Mouse (Mus musculus) hindbrain, embryonic 12.5 days (tissue): ENCODE data around the gene Bnip1. TPM values are rescaled to one million over a fixed set of nuclear protein-coding genes. Genes with fewer than 3 reads are reported as not detected.
A peak's percentile ranks its signal among the peaks of the same experiment; 100 is the strongest.

Source experiments
- ATAC-seq: fragments of 200-750 bp; cut with Nextera tagmentation; 2 replicates; pipeline ENCODE4 v1.8.0; 2017; ENCODE audit warnings: moderate TSS enrichment; ENCODE audit not compliant: low FRiP score
- H3K27ac ChIP-seq: fragments of 300-500 bp; sonication (generic); 2 replicates; pipeline ENCODE4 v1.5.1; 2016; ENCODE audit warnings: mild to moderate bottlenecking
- H3K27me3 ChIP-seq: fragments of 300-500 bp; sonication (generic); 2 replicates; pipeline ENCODE4 v1.6.1; 2016; ENCODE audit warnings: mild to moderate bottlenecking
- H3K36me3 ChIP-seq: fragments of 300-500 bp; sonication (generic); 2 replicates; pipeline ENCODE4 v1.6.1; 2016; ENCODE audit warnings: mild to moderate bottlenecking
- H3K4me1 ChIP-seq: fragments of 300-500 bp; sonication (generic); 2 replicates; pipeline ENCODE4 v1.6.1; 2016
- H3K4me2 ChIP-seq: fragments of 300-500 bp; sonication (generic); replicated peaks from 2 replicates; pipeline ENCODE4 v1.6.1; 2016; ENCODE audit warnings: mild to moderate bottlenecking
- H3K4me3 ChIP-seq: fragments of 300-500 bp; sonication (generic); 2 replicates; pipeline ENCODE4 v1.5.1; 2016; ENCODE audit warnings: mild to moderate bottlenecking
- H3K9ac ChIP-seq: fragments of 300-500 bp; sonication (generic); 2 replicates; pipeline ENCODE4 v1.6.1; 2016; ENCODE audit warnings: mild to moderate bottlenecking, moderate library complexity
- H3K9me3 ChIP-seq: fragments of 300-500 bp; sonication (generic); replicated peaks from 2 replicates; pipeline ENCODE4 v1.6.1; 2016; ENCODE audit warnings: mild to moderate bottlenecking
- WGBS: fragments of 180-500 bp; shearing (Covaris S2); methylation state at CpG from one replicate; pipeline ENCODE4 v1.1.7; 2016; 5-methylcytosine and 5-hydroxymethylcytosine counted together
- polyA plus RNA-seq: library from polyadenylated mRNA; unstranded; fragments of >200 nt; fragmentation: Nextera tagmentation; extraction: Ambion mirVana; gene quantifications from 2 replicates; pipeline ENCODE4 v1.2.1, GENCODE M21; 2016

Gene Bnip1
- 48.5 and 49.7 TPM in 2 replicates for polyA plus RNA-seq

DNA sequence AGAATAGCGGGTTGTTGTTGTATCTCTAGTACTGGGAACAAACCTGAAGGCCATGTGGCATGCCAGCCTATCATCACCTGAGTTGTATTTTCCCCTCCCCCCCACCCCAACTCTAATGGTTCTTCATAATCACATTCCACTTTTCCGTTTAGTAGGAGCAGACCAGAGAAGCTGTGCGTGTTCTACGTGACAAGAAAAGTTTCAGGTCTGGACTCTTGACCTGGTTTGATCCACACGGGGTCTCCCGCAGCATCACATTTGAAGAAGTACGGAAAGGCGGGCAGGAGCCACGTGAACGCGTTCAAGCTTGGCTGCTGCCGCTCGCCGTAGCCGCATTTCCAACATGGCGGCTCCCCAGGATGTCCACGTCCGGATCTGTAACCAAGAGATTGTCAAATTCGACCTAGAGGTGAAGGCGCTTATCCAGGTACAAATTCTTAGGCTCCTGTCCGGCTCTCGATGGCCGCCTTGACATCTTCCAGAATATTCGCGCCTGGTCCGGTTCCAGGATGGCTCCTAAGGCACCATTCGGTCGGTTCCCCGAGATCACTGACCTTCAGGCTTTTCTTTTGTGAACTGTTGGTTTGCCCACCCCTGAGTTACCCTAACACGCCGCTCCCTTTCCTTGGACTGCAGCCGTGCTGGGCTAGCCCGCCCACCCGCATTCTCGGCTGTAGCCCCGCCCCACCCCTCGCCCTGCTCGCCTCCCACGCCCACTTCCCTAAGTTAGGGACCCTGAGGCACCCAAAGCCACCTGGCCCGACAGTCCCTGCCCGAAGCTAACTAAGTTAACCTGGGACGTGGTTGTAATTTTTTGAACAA lies at the start of gene Bnip1:
Gene Bnip1 (plus strand): TSS at position 317 of the 822 bp plus-strand sequence.
- Histone ChIP-seq H3K4me2 (peak within 1 kb of the TSS; percentile 86), H3K9me3 (no peaks in the 10 kb centered on the region), H3K9ac (peak within 1 kb of the TSS; percentile 81), H3K27me3 (no peaks in the 10 kb centered on the region), H3K4me1 (peaks cover 13% of the 10 kb centered on the region), H3K36me3 (peaks cover 22% of the 10 kb centered on the region), H3K27ac (peak within 1 kb of the TSS; percentile 78), H3K4me3 (peak within 1 kb of the TSS; percentile 66)
- WGBS = under 1% methylated on average over 42 of the region's 42 CpGs
- ATAC-seq = peak; percentile 75

DNA sequence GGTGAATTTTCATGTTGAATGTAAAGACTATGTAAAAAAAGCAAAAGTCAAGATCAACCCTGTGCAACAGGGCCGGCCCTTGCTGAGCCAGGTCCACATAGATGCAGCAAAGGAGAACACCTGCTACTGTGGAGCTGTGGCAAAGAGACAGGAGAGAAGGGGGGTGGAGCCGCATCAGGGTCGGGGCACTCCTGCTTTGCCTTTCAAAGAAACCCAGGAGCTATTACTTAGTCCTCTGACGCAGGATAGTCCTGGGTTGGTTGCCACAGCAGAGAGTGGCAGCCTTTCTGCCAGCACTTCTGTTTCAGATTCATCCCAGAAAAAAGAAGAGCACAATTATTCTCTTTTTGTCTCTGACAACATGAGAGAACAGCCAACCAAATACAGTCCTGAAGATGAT lies 38.3 kb upstream of the Bnip1 start:
- Histone ChIP-seq H3K9me3 (no peaks in the 10 kb centered on the region), H3K4me3 (no peak overlapping the region), H3K4me2 (no peak overlapping the region), H3K27ac (no peak overlapping the region), H3K27me3 (no peaks in the 10 kb centered on the region), H3K9ac (no peak overlapping the region), H3K4me1 (no peaks in the 10 kb centered on the region), H3K36me3 (peaks cover 7% of the 10 kb centered on the region; the same call in 1 of the 2 replicates)
- ATAC-seq = no peak
- WGBS = 52% methylated on average over 4 of the region's 4 CpGs

DNA sequence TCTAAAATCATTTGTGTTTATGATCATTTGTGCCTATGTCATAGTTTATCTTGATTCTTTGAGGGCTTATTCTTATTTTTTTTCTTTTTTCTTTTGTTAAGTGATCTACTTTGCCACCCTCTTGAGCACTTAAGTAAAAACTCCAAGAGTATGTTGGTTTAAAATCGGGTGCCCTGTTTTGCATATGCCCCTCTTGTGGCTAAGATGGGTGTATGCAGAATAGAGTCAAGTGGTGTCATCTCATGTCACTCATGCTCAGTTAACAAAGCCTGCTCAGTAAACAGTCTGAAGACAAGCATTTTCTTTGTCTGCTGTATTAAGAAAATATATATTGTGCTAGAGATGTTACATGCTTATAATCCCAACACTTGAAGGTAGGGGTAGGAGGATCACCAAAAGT lies 37.6 kb upstream of the Bnip1 start:
- H3K4me3 ChIP-seq = no peak overlapping the region

DNA sequence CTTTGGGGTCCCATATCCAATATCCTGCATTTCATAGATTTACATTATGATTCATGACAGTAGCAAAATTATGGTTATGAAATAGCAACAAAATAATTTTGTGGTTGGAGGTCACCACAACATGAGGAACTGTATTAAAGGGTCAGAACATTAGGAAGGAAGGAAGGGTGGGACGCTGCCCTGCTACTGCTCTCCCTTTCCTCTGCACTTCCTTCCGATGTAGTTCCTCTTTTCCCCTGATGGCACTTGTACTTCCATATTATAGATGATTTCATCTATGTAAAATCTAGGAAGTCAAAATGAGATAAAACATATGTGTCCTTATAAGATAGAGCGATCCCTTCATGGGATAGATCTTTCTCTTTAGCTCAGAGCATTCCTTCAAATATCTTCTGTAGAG lies 30.9 kb upstream of the Bnip1 start:
- WGBS = 86% methylated on average over 3 of the region's 3 CpGs
- Histone ChIP-seq H3K9me3 (no peaks in the 10 kb centered on the region), H3K36me3 (no peaks in the 10 kb centered on the region), H3K9ac (no peak overlapping the region), H3K27me3 (no peaks in the 10 kb centered on the region), H3K4me3 (no peak overlapping the region), H3K4me1 (no peaks in the 10 kb centered on the region), H3K27ac (no peak overlapping the region), H3K4me2 (no peak overlapping the region)
- no peak for ATAC-seq

More for the DNA sequence above, 37.6 kb upstream of the Bnip1 start:
- 68% methylated on average over 1 of the region's 1 CpGs for WGBS
- Histone ChIP-seq H3K4me1 (no peaks in the 10 kb centered on the region), H3K9me3 (no peaks in the 10 kb centered on the region), H3K9ac (no peak overlapping the region), H3K4me2 (no peak overlapping the region), H3K36me3 (peaks cover 7% of the 10 kb centered on the region; the same call in 1 of the 2 replicates), H3K27me3 (no peaks in the 10 kb centered on the region), H3K27ac (no peak overlapping the region)
- ATAC-seq = no peak

DNA sequence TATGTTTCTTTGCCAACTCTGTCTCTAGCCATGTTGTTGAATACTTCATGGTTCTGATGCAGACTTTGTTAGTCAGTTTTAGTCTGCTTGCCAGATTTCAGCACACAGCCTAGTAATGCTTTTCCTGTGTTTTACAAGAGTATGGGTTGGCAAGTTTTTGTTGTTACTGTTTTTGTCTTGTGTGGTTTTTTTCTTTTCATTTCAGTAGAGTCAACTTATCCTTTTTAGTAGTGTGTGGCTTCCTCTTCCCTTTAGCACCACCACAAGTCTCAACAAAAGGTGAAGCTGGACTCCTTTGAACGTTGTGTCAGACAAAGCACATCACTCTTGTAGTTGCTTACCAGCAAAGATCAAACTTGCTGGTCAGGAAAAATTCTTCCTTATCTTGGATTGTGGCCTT lies 28.6 kb upstream of the Bnip1 start:
- Histone ChIP-seq H3K9me3 (no peaks in the 10 kb centered on the region), H3K4me1 (no peaks in the 10 kb centered on the region)

DNA sequence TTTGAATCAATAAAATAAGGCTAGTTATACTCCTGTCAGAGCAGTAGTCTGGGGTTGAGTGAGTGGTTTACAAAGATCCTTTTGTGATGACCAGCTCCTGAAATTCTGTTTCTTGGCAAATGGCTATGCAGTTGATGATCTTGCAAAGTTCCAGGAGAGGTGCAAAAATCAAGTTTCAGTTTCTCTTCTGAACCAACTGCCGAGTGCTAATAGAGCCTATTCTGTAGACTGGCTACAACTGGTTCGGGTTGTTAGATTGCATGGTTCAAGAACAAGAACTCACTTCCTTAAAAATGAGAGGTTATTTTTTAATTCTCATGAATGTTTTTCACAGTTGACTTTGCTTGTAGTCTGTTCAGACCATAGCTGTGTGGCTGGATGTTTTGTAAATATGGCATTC lies 27.4 kb upstream of the Bnip1 start:
- Histone ChIP-seq H3K27ac (no peak overlapping the region), H3K27me3 (no peaks in the 10 kb centered on the region), H3K4me1 (no peaks in the 10 kb centered on the region), H3K4me2 (no peak overlapping the region), H3K36me3 (no peaks in the 10 kb centered on the region), H3K9ac (no peak overlapping the region), H3K9me3 (no peaks in the 10 kb centered on the region), H3K4me3 (no peak overlapping the region)
- WGBS = 89% methylated on average over 2 of the region's 2 CpGs
- ATAC-seq = no peak

More for the DNA sequence above, 28.6 kb upstream of the Bnip1 start:
- H3K9ac ChIP-seq = no peak overlapping the region
- no peak for ATAC-seq
- no peaks in the 10 kb centered on the region for H3K36me3 ChIP-seq
- H3K27ac ChIP-seq = no peak overlapping the region
- no peaks in the 10 kb centered on the region for H3K27me3 ChIP-seq
- H3K4me2 ChIP-seq = no peak overlapping the region
- H3K4me3 ChIP-seq = no peak overlapping the region
- 92% methylated on average over 1 of the region's 1 CpGs for WGBS

DNA sequence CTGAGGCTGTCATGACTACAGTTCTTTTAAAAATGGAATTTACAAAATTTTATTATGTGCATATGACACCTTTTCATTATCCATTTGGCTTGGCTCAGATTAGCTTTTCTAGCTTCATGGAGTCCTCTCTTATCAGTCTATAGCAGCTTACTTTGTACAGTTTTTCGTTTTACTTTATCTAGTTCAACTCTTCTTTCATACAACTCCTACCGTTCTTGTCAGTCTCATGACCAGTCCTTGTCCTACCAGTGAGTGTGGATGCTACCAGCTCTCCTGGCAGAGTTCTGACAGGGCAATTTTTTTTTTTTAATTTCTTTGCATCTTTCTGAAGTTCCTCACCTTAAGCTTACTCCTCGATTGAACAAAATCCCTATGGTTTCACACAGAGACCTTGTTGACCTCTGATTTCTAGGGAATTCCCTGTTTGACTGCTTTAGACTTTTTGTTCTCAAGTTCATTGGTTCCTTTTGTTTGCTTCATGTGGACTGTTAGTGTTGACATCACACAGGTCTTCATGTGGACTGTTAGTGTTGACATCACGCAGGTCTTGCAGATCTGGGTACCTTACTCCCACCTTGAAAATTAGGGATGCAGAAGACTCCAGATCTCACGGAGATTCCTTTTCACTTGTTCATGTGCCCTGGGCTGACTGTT lies 13.6 kb upstream of the Bnip1 start:
- Histone ChIP-seq H3K4me1 (no peaks in the 10 kb centered on the region), H3K4me3 (no peak overlapping the region), H3K9ac (no peak overlapping the region), H3K9me3 (no peaks in the 10 kb centered on the region), H3K27me3 (no peaks in the 10 kb centered on the region), H3K36me3 (0 out of 2 replicates have a peak, but pooled peaks cover 3% of the 10 kb centered on the region), H3K27ac (no peak overlapping the region), H3K4me2 (no peak overlapping the region)
- WGBS = 83% methylated on average over 5 of the region's 5 CpGs
- ATAC-seq = no peak

DNA sequence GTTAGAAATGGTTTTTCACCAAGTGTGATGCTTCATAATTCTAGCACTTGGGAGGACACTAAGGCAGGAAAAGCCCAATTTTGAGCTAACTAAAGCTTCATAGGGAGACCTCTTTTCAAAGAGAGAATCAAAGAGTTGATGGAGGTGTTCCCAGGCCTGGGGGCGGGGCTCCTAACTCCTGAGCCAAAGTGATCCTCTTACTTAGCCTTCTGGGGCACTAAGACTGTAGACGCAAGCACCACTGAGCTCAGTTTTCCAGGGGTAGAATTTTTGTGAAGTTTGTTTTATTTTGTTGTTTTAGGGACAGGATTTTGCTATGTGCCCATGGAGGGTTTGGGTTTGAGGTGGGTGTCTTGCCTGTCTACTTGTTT lies 13.1 kb upstream of the Bnip1 start:
- H3K4me1 ChIP-seq = no peaks in the 10 kb centered on the region
- H3K4me2 ChIP-seq = no peak overlapping the region
- no peak overlapping the region for H3K4me3 ChIP-seq
- 80% methylated on average over 2 of the region's 2 CpGs for WGBS
- H3K9ac ChIP-seq = no peak overlapping the region
- H3K36me3 ChIP-seq = 0 out of 2 replicates have a peak, but pooled peaks cover 3% of the 10 kb centered on the region
- no peaks in the 10 kb centered on the region for H3K9me3 ChIP-seq
- no peak overlapping the region for H3K27ac ChIP-seq
- ATAC-seq = no peak
- H3K27me3 ChIP-seq = no peaks in the 10 kb centered on the region

DNA sequence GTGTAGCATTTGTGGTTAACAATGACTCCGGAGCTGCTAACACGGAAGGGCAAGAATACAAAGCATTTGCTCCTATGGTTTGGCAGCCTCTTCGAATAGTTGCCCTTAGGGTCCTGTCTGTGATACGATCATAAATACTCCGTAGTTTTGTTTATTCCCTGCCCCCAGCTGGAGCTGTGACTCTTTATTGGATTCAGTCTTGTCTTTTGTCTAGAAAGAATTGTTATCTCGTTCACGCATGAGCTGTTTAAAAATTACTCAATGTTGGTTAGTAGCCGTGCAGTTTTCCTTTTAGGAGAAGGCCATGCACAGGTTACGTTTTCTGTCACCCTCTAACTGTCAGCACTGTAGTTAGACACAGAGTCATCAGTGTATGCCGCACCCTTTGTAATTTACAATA lies 4.7 kb upstream of the Bnip1 start:
- Histone ChIP-seq H3K9me3 (no peaks in the 10 kb centered on the region), H3K9ac (no peak overlapping the region), H3K4me2 (peak overlapping the region; percentile 26), H3K4me1 (peaks cover 10% of the 10 kb centered on the region), H3K27ac (peak overlapping the region; percentile 57), H3K36me3 (no peaks in the 10 kb centered on the region), H3K4me3 (no peak overlapping the region), H3K27me3 (no peaks in the 10 kb centered on the region)
- WGBS = 43% methylated on average over 10 of the region's 10 CpGs
- ATAC-seq = no peak

DNA sequence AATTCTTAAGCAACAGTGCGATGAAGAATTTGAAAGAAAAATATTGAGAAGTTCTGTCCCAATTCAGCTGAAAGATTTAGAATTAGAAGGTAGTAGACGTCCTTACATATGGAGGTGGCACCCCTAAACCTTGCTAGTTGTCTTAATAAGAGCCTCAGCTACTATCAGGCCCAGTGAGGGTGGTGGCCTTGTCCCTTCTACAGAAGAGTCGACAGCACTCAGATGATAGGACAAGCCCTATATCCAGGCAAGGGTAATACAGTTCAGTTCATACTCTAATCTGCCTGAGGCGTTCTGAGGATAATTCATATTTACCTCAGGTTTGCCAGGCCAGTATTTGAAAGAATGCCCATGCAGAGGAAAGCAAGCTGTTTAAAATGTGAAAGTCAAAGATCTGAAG lies 2.9 kb upstream of the Bnip1 start:
- Histone ChIP-seq H3K4me1 (peaks cover 16% of the 10 kb centered on the region), H3K27me3 (no peaks in the 10 kb centered on the region), H3K27ac (no peak overlapping the region), H3K9ac (no peak overlapping the region), H3K4me2 (no peak overlapping the region), H3K9me3 (no peaks in the 10 kb centered on the region), H3K36me3 (no peaks in the 10 kb centered on the region), H3K4me3 (no peak overlapping the region)
- 89% methylated on average over 4 of the region's 4 CpGs for WGBS
- ATAC-seq = no peak

DNA sequence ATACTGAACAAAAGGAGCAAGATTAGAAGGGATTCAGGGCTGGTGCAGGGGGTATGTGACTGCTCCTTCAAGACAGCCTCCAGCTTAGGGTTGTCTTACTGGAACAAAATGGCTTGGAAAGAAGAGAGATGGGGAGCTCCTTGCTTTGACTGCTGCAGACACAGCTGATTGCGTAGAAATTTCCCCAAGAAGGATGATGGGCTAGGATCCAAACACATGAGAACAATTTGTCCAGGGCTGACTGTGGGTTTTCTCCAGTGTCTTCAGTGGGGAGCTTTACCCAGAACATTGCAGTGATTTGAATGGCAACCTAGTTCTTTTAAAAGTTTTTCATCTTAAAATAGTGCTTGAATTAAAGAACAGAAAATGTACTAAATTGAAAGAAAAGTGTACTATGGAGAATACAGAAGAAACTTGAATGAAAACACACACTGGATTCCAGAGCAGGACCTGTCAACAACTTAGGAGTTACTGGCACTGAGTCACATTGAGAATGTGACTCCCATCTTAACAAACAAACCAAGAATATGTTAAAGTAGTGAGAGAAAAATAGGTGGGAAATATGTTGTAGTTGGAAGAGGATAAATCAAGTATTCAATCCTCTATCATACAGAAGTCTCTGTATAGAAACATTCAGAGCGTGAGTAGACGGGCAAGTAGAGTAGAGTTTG lies 2.3 kb upstream of the Bnip1 start:
- Histone ChIP-seq H3K27me3 (no peaks in the 10 kb centered on the region), H3K36me3 (peaks cover 4% of the 10 kb centered on the region; the same call in 1 of the 2 replicates), H3K4me1 (peaks cover 16% of the 10 kb centered on the region), H3K27ac (no peak overlapping the region), H3K4me2 (no peak overlapping the region), H3K4me3 (no peak overlapping the region), H3K9ac (no peak overlapping the region), H3K9me3 (no peaks in the 10 kb centered on the region)
- no peak for ATAC-seq
- WGBS = 96% methylated on average over 3 of the region's 3 CpGs

DNA sequence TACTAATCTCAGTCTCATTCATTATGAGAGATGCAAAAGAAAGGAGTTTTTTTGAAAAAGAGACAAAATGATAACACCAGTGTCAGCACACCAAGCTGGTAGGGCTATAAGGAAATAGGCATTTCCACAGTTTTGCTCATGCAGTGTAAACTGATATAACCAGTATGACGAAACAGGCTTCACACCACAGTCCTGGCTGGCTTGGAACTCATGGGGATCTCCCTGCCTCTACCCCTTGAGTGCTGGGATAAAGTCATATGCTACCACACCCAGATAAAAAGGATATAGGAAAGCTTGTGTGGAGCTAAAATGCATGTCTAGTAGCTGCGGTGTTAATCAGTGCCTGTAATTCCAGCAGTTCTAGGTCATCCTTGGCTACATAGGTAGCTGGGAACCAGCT lies 1.4 kb upstream of the Bnip1 start:
- H3K9me3 ChIP-seq = no peaks in the 10 kb centered on the region
- no peak overlapping the region for H3K4me3 ChIP-seq
- WGBS = 94% methylated on average over 2 of the region's 2 CpGs
- no peak for ATAC-seq
- no peak overlapping the region for H3K9ac ChIP-seq
- H3K27me3 ChIP-seq = no peaks in the 10 kb centered on the region
- peaks cover 11% of the 10 kb centered on the region for H3K36me3 ChIP-seq
- H3K4me1 ChIP-seq = peaks cover 16% of the 10 kb centered on the region
- no peak overlapping the region for H3K4me2 ChIP-seq
- no peak overlapping the region for H3K27ac ChIP-seq
